Mouse (Mus musculus): ENCODE measurements around the gene Efcab6. TPM values are rescaled to one million over a fixed set of nuclear protein-coding genes. Genes with fewer than 3 reads are reported as not detected.

The Efcab6 gene
- polyA plus RNA-seq, 1 experiment from 2014 or later, result not detected

DNA sequence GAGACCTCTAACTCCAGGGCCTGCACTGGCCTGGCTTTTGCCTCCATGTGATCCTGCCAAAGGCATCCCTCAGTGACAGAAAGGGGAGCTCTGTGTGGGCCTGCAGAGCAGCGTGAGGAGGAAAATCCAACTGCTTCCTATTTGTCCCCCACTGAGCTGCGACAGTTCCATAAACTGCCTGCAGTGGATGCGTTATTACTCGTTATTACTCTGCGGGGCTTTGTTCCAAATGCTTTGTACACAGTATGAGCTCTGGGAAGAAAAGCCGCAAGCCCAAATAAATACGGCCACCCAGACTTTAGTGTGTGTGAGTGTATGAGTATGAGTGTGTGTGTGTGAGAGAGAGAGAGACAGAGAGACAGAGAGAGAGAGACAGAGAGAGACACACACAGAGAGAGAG, 68.3 kb downstream of the Efcab6 start:
- 79% methylated on average over 7 of the region's 7 CpGs for WGBS (ENCODE audit: insufficient replicate concordance)
- H3K9me3 ChIP-seq (ENCODE audit: low read length), result no peaks in the 10 kb centered on the region
- H3K9ac ChIP-seq (replicated peaks), result no peak overlapping the region
- no peaks in the 10 kb centered on the region for H3K36me3 ChIP-seq (replicated peaks; ENCODE audit: insufficient read depth, low read length)
- no peak overlapping the region for H3K4me2 ChIP-seq (ENCODE audit: low read depth, low read length)
- no peak overlapping the region for H3K27ac ChIP-seq (ENCODE audit: low read depth)
- TF ChIP-seq CTCF (IDR thresholded peaks at IDR 0.05; ENCODE audit: low read depth), result no peak
- no peak for TF ChIP-seq EP300 (IDR thresholded peaks at IDR 0.05; ENCODE audit: low read depth)
- H3K4me1 ChIP-seq (ENCODE audit: insufficient read depth), result no peaks in the 10 kb centered on the region
- no peak overlapping the region for H3K4me3 ChIP-seq (ENCODE audit: low read depth, low read length)
- no peaks in the 10 kb centered on the region for H3K27me3 ChIP-seq (ENCODE audit: insufficient read depth, low read length)
- ATAC-seq, result no peak
- no peak for DNase-seq

DNA sequence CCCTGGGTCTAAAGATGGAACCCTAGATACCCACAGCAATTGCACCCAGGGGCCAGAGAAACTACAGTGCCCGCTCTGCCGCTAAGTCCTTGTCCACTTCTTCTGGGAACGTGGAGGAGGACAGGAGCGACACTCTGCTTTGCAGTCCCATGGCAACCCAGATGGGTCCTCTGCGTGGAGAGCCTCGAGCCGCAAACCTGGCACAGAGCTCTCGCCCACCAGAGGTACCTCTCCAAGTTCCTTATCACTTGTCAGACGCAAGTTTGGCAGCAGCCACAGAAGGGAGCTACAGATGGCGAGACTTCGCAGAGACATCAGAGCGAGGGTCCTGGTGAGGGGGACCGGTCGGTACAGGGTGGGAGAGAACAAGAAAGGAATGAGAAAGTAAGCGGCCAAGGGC, 73.0 kb downstream of the Efcab6 start:
- Histone ChIP-seq H3K9ac (replicated peaks) (no peak overlapping the region), H3K9me3 (ENCODE audit: low read length) (no peaks in the 10 kb centered on the region), H3K27me3 (ENCODE audit: insufficient read depth, low read length) (no peaks in the 10 kb centered on the region), H3K27ac (ENCODE audit: low read depth) (no peak overlapping the region), H3K4me1 (ENCODE audit: insufficient read depth) (no peaks in the 10 kb centered on the region), H3K36me3 (replicated peaks; ENCODE audit: insufficient read depth, low read length) (no peaks in the 10 kb centered on the region), H3K4me3 (ENCODE audit: low read depth, low read length) (no peak overlapping the region), H3K4me2 (ENCODE audit: low read depth, low read length) (no peak overlapping the region)
- ATAC-seq (no peak), DNase-seq (no peak)
- 71% methylated on average over 15 of the region's 15 CpGs for WGBS (ENCODE audit: insufficient replicate concordance)
- TF ChIP-seq EP300 (IDR thresholded peaks at IDR 0.05; ENCODE audit: low read depth), result no peak
- TF ChIP-seq CTCF (IDR thresholded peaks at IDR 0.05; ENCODE audit: low read depth), result no peak

DNA sequence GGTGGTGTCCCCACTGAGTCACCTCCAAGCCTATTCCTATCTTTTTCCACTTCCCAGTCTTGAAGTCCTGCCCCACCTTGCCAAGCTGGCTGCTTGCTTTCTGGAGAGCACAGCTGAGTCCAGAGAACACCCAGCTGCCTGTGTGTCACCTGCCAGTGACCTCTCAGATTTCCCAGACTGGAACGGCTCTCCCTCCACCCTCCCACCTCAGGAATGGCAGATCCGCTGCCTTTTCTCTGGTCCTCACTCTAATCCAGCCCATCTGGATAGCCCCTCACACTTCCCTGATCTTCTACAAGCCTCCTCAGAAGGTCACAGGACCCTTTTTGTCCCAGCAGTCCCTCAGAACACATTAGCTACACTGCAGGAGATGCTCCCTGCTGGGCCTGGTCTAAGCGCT, 73.7 kb downstream of the Efcab6 start:
- ATAC-seq, result no peak
- Histone ChIP-seq H3K27ac (ENCODE audit: low read depth) (no peak overlapping the region), H3K4me1 (ENCODE audit: insufficient read depth) (no peaks in the 10 kb centered on the region), H3K27me3 (ENCODE audit: insufficient read depth, low read length) (no peaks in the 10 kb centered on the region), H3K9ac (replicated peaks) (no peak overlapping the region), H3K9me3 (ENCODE audit: low read length) (no peaks in the 10 kb centered on the region), H3K4me2 (ENCODE audit: low read depth, low read length) (no peak overlapping the region), H3K36me3 (replicated peaks; ENCODE audit: insufficient read depth, low read length) (no peaks in the 10 kb centered on the region), H3K4me3 (ENCODE audit: low read depth, low read length) (no peak overlapping the region)
- WGBS (ENCODE audit: insufficient replicate concordance), result 28% methylated on average over 3 of the region's 3 CpGs
- TF ChIP-seq CTCF (IDR thresholded peaks at IDR 0.05; ENCODE audit: low read depth) (no peak), EP300 (IDR thresholded peaks at IDR 0.05; ENCODE audit: low read depth) (no peak)
- no peak for DNase-seq

DNA sequence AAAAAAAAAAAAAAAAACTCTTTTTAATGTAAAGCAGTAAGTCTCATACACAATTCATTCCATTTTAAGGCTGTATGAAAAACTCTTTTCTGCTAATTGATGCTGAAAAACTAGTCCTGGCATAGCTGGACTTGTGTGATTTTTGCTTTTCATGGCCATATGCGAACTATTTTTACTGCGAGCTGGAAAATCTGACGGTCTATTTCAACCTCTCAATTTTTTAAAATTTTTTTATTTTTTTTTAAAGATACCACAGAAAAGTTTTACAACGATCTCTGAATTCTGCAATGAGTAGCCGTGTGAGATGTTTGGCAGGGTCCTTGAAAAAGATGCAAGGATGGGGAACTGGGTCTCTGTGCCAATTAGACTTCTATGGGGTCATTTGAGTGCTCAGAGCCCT, 75.9 kb downstream of the Efcab6 start:
- ATAC-seq, result no peak
- Histone ChIP-seq H3K27ac (ENCODE audit: low read depth) (no peak overlapping the region), H3K9me3 (ENCODE audit: low read length) (no peaks in the 10 kb centered on the region), H3K4me1 (ENCODE audit: insufficient read depth) (no peaks in the 10 kb centered on the region), H3K4me2 (ENCODE audit: low read depth, low read length) (no peak overlapping the region), H3K27me3 (ENCODE audit: insufficient read depth, low read length) (no peaks in the 10 kb centered on the region), H3K4me3 (ENCODE audit: low read depth, low read length) (no peak overlapping the region), H3K36me3 (replicated peaks; ENCODE audit: insufficient read depth, low read length) (no peaks in the 10 kb centered on the region), H3K9ac (replicated peaks) (no peak overlapping the region)
- TF ChIP-seq CTCF (IDR thresholded peaks at IDR 0.05; ENCODE audit: low read depth) (no peak), EP300 (IDR thresholded peaks at IDR 0.05; ENCODE audit: low read depth) (no peak)
- DNase-seq, result no peak
- WGBS (ENCODE audit: insufficient replicate concordance), result 82% methylated on average over 5 of the region's 5 CpGs

DNA sequence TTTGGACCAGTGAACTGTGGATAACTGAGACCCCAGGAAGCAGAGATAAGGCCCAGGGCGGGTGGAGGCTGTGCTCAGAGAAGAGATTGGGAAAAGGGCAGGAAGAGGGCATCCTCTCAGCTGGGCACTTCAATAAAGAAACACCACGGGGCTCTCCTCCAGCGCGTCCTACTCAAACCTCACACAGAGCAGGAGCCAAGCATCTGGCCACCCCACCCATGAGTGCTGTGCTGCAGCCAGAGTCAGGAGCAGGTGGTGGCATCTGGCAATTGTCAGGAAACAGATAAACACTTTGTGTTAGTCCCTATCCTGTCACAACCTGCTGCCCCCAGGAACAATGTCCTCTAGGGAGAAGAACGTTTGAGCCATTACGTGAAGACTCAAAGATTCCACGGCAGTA, 77.1 kb downstream of the Efcab6 start:
- Histone ChIP-seq H3K36me3 (replicated peaks; ENCODE audit: insufficient read depth, low read length) (no peaks in the 10 kb centered on the region), H3K27ac (ENCODE audit: low read depth) (no peak overlapping the region), H3K4me2 (ENCODE audit: low read depth, low read length) (no peak overlapping the region), H3K4me3 (ENCODE audit: low read depth, low read length) (no peak overlapping the region), H3K9ac (replicated peaks) (no peak overlapping the region), H3K27me3 (ENCODE audit: insufficient read depth, low read length) (no peaks in the 10 kb centered on the region), H3K9me3 (ENCODE audit: low read length) (no peaks in the 10 kb centered on the region), H3K4me1 (ENCODE audit: insufficient read depth) (no peaks in the 10 kb centered on the region)
- no peak for TF ChIP-seq CTCF (IDR thresholded peaks at IDR 0.05; ENCODE audit: low read depth)
- no peak for TF ChIP-seq EP300 (IDR thresholded peaks at IDR 0.05; ENCODE audit: low read depth)
- 46% methylated on average over 7 of the region's 7 CpGs for WGBS (ENCODE audit: insufficient replicate concordance)
- ATAC-seq, result no peak
- DNase-seq, result no peak

DNA sequence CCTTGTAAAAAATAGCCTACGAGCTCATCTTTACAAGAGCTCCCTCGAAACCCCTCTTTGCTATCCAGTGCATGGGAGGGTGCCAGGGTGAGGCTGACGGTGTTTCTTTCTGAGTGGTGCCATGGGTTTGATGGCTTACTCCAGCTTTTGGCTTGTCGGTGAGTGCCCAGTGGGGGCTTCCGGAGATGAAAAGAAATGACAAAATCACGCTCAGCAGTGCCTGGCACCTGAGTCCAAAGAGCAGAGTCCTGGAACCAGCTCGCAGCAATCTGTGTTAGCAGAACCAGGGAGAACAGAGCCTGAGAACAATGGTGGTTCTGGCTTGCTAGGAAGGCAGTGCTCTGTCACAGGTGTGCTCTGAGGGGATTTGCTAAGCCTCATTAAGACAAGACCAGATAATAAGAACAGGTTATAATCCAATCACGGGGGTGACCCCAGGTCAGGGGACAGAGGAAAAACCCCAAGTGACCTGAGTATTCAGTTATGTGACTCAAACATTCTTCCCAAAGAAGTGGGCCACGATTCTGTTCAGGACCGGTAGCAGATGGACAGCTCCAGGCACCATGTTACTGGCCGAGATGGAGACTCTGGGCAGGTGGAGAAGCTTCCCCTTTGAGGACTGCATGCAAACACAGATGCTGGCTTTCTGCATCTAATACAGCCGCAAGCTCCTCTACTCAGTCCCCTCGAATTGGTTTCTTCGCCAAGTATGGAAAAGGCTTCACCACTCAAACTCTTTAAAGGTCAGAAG, 82.8 kb downstream of the Efcab6 start:
- DNase-seq, result no peak
- Histone ChIP-seq H3K9ac (replicated peaks) (no peak overlapping the region), H3K36me3 (replicated peaks; ENCODE audit: insufficient read depth, low read length) (no peaks in the 10 kb centered on the region), H3K27me3 (ENCODE audit: insufficient read depth, low read length) (no peaks in the 10 kb centered on the region), H3K4me3 (ENCODE audit: low read depth, low read length) (no peak overlapping the region), H3K4me2 (ENCODE audit: low read depth, low read length) (no peak overlapping the region), H3K9me3 (ENCODE audit: low read length) (no peaks in the 10 kb centered on the region), H3K27ac (ENCODE audit: low read depth) (no peak overlapping the region), H3K4me1 (ENCODE audit: insufficient read depth) (no peaks in the 10 kb centered on the region)
- ATAC-seq, result no peak
- WGBS (ENCODE audit: insufficient replicate concordance), result 56% methylated on average over 14 of the region's 14 CpGs
- no peak for TF ChIP-seq EP300 (IDR thresholded peaks at IDR 0.05; ENCODE audit: low read depth)
- no peak for TF ChIP-seq CTCF (IDR thresholded peaks at IDR 0.05; ENCODE audit: low read depth)

Measured in liver, postnatal 0 days (tissue).